23 mouse cellular contexts compared by ENCODE assay signal in genomic region chr9:103725497-103725896, GRCm38 (mm10). TPM values are rescaled to one million over a fixed set of nuclear protein-coding genes. Genes with fewer than 3 reads are reported as not detected.
A peak's percentile ranks its signal among the peaks of the same experiment; 100 is the strongest.
DNase-seq lines count a peak whose midpoint lies in the region; ATAC-seq and TF ChIP-seq lines count a peak whose summit lies in the region.
"Had no signal": no experiment of that assay in that cellular context is flagged by ENCODE, and none has a peak within 500 bp of the region (broad histone marks: within the 10 kb centered on the region; RNA-seq: fewer than 3 reads in every experiment).

No protein-coding gene starts in this region.

- H3K4me2 ChIP-seq in forebrain, postnatal 0 days (ENCODE audit: low read depth): no peak overlapping the region
- H3K4me2 ChIP-seq in forebrain, embryonic 13.5 days: no peak overlapping the region
- H3K4me2 ChIP-seq in myocyte (ENCODE audit: low read depth): peak overlapping the region; percentile 48
- H3K4me2 ChIP-seq in kidney, embryonic 14.5 days (replicated peaks; ENCODE audit: low read depth, low read length): no peak overlapping the region
- H3K4me2 ChIP-seq: embryonic facial prominence, embryonic 15.5 days; forebrain, embryonic 15.5 days; heart, embryonic 12.5 days had no signal

- no peaks in the 10 kb centered on the region for H3K36me3 ChIP-seq in forebrain, postnatal 0 days (ENCODE audit: insufficient read depth)
- peaks cover 18% of the 10 kb centered on the region for H3K36me3 ChIP-seq in forebrain, embryonic 13.5 days (ENCODE audit: poor library complexity, severe bottlenecking)
- no peaks in the 10 kb centered on the region for H3K36me3 ChIP-seq in myocyte (ENCODE audit: control insufficient read depth, insufficient read depth)
- no peaks in the 10 kb centered on the region for H3K36me3 ChIP-seq in kidney, embryonic 14.5 days (ENCODE audit: control insufficient read depth, insufficient read depth, low read length)
- H3K36me3 ChIP-seq: embryonic facial prominence, embryonic 15.5 days had no signal

- no peaks in the 10 kb centered on the region for H3K27me3 ChIP-seq in forebrain, postnatal 0 days (ENCODE audit: insufficient read depth, low read length)
- H3K27me3 ChIP-seq in forebrain, embryonic 13.5 days: no peaks in the 10 kb centered on the region
- H3K27me3 ChIP-seq in myocyte (ENCODE audit: control insufficient read depth, insufficient read depth, insufficient read length): no peaks in the 10 kb centered on the region
- H3K27me3 ChIP-seq in kidney, embryonic 14.5 days (ENCODE audit: control insufficient read depth, insufficient read depth, low read length): no peaks in the 10 kb centered on the region
- H3K27me3 ChIP-seq: embryonic facial prominence, embryonic 15.5 days; forebrain, embryonic 15.5 days; heart, embryonic 12.5 days had no signal

- ATAC-seq in forebrain, postnatal 0 days: no peak
- no peak for ATAC-seq in forebrain, embryonic 13.5 days
- no peak for ATAC-seq in kidney, embryonic 14.5 days (ENCODE audit: low FRiP score, low TSS enrichment)
- ATAC-seq: activated CD4-positive, CD25-positive, alpha-beta regulatory T cell, adult 4 months; forebrain, embryonic 15.5 days; hindbrain, embryonic 16.5 days; Patski had no signal

- H3K4me1 ChIP-seq in forebrain, postnatal 0 days (ENCODE audit: insufficient read depth): no peaks in the 10 kb centered on the region
- peaks cover 6% of the 10 kb centered on the region; the same call in 1 of the 2 replicates for H3K4me1 ChIP-seq in forebrain, embryonic 13.5 days
- H3K4me1 ChIP-seq in kidney, embryonic 14.5 days (ENCODE audit: control insufficient read depth, insufficient read depth, low read length): no peaks in the 10 kb centered on the region
- H3K4me1 ChIP-seq: embryonic facial prominence, embryonic 15.5 days; forebrain, embryonic 10.5 days had no signal

- no peaks in the 10 kb centered on the region for H3K79me2 ChIP-seq in myocyte (ENCODE audit: control insufficient read depth, insufficient read depth)

- no peak overlapping the region for H3K9ac ChIP-seq in forebrain, postnatal 0 days
- no peak overlapping the region for H3K9ac ChIP-seq in forebrain, embryonic 13.5 days
- H3K9ac ChIP-seq in kidney, embryonic 14.5 days (ENCODE audit: low read depth, low read length): no peak overlapping the region
- H3K9ac ChIP-seq: embryonic facial prominence, embryonic 15.5 days; forebrain, embryonic 15.5 days; heart, embryonic 12.5 days had no signal

- H3K4me3 ChIP-seq in forebrain, postnatal 0 days (ENCODE audit: low read depth, low read length): no peak overlapping the region
- no peak overlapping the region for H3K4me3 ChIP-seq in forebrain, embryonic 13.5 days
- no peak overlapping the region for H3K4me3 ChIP-seq in layer of hippocampus, adult 2 months
- no peak overlapping the region for H3K4me3 ChIP-seq in myocyte
- H3K4me3 ChIP-seq in kidney, embryonic 14.5 days (ENCODE audit: low read length): no peak overlapping the region
- H3K4me3 ChIP-seq: embryonic facial prominence, embryonic 15.5 days; erythroblast, embryonic 14.5 days; forebrain, embryonic 10.5 days; forebrain, embryonic 15.5 days; heart, embryonic 12.5 days had no signal

- 84% methylated on average over 7 of the region's 7 CpGs for WGBS in forebrain, postnatal 0 days
- 91% methylated on average over 7 of the region's 7 CpGs for WGBS in forebrain, embryonic 13.5 days
- 80% methylated on average over 7 of the region's 7 CpGs for WGBS in kidney, embryonic 14.5 days

- TF ChIP-seq POLR2A in myocyte (IDR thresholded peaks at IDR 0.05; ENCODE audit: insufficient read length, low read depth): no peak

- 0 out of 2 replicates have a peak, but pooled peaks have one; percentile 7 for TF ChIP-seq CTCF in forebrain, postnatal 0 days (IDR thresholded peaks at IDR 0.05; ENCODE audit: low read depth)
- TF ChIP-seq CTCF in layer of hippocampus, adult 2 months (conservative IDR thresholded peaks at IDR 0.05): peak; percentile 37

- H3K27ac ChIP-seq in forebrain, postnatal 0 days (ENCODE audit: low read depth, low read length): no peak overlapping the region
- H3K27ac ChIP-seq in forebrain, embryonic 13.5 days: no peak overlapping the region
- H3K27ac ChIP-seq in layer of hippocampus, adult 2 months: peak overlapping the region; percentile 67
- no peak overlapping the region for H3K27ac ChIP-seq in kidney, embryonic 14.5 days (ENCODE audit: low read depth, low read length)
- H3K27ac ChIP-seq: embryonic facial prominence, embryonic 15.5 days; forebrain, embryonic 10.5 days had no signal

- H3ac ChIP-seq in myocyte (ENCODE audit: control insufficient read depth, insufficient read length): no peak overlapping the region

- H3K9me3 ChIP-seq in forebrain, postnatal 0 days (ENCODE audit: low read length): no peaks in the 10 kb centered on the region
- no peaks in the 10 kb centered on the region for H3K9me3 ChIP-seq in forebrain, embryonic 13.5 days (replicated peaks)
- no peaks in the 10 kb centered on the region for H3K9me3 ChIP-seq in kidney, embryonic 14.5 days (ENCODE audit: control insufficient read depth, low read length)
- H3K9me3 ChIP-seq: embryonic facial prominence, embryonic 15.5 days; forebrain, embryonic 10.5 days; forebrain, embryonic 15.5 days; heart, embryonic 12.5 days had no signal

- DNase-seq in forebrain, postnatal 0 days: no peak
- DNase-seq in layer of hippocampus, adult 2 months (ENCODE audit: low spot score in 2 of 2): no peak
- no peak for DNase-seq in layer of hippocampus, adult 18-20 months (ENCODE audit: low spot score in 2 of 2)
- DNase-seq in brain, adult 2 months (ENCODE audit: low read depth, low spot score): peak; percentile 35
- no peak for DNase-seq in adrenal gland, postnatal 14 days
- DNase-seq: adrenal gland, postnatal 25 days; embryo, embryonic 11 days; gastrocnemius, postnatal 25 days; heart, adult 11 months; heart, postnatal 36 days had no signal

TF ChIP-seq in myocyte, 11 proteins besides CTCF, POLR2A, EP300 and RAD21:
- no peak for TF ChIP-seq TCF12 (IDR thresholded peaks at IDR 0.05; ENCODE audit: insufficient read depth, poor library complexity, severe bottlenecking)
- no peak for TF ChIP-seq E2F4 (IDR thresholded peaks at IDR 0.05; ENCODE audit: insufficient read depth)
- TF ChIP-seq TCF3 (IDR thresholded peaks at IDR 0.05; ENCODE audit: insufficient read length, low read depth): no peak
- TF ChIP-seq MAX (IDR thresholded peaks at IDR 0.05; ENCODE audit: low read depth): no peak
- TF ChIP-seq USF1 (IDR thresholded peaks at IDR 0.05; ENCODE audit: low read depth): no peak
- no peak for TF ChIP-seq POLR2AphosphoS2 (IDR thresholded peaks at IDR 0.05; ENCODE audit: insufficient read length, low read depth)
- TF ChIP-seq SRF (IDR thresholded peaks at IDR 0.05; ENCODE audit: control insufficient read depth, insufficient read length, low read depth): no peak
- TF ChIP-seq REST (IDR thresholded peaks at IDR 0.05; ENCODE audit: insufficient read depth, insufficient read length): no peak
- no peak for TF ChIP-seq CEBPB (IDR thresholded peaks at IDR 0.05; ENCODE audit: insufficient read depth, poor library complexity, severe bottlenecking)
- no peak for TF ChIP-seq MYOD1 (IDR thresholded peaks at IDR 0.05; ENCODE audit: control insufficient read depth in 1 of 3, insufficient read length in 2 of 3, low read depth in 2 of 3)
- no peak for TF ChIP-seq MYOG (IDR thresholded peaks at IDR 0.05; ENCODE audit: control insufficient read depth in 1 of 3, insufficient read depth in 1 of 3, insufficient read length in 2 of 3, low read depth in 2 of 3)

RNA-seq across cellular contexts. Expression of gene Tmem108, which starts 36.1 kb away (rescaled TPM):
- 31.5 and 33.2 TPM in 2 replicates for total RNA-seq in forebrain, postnatal 0 days (2014; rRNA removed)
- 42.7 and 52.7 TPM in 2 replicates for polyA plus RNA-seq in forebrain, postnatal 0 days (2015; fragmentation: Nextera tagmentation; extraction: Ambion mirVana)
- 41.4 and 41.5 TPM in 2 replicates for polyA plus RNA-seq in forebrain, embryonic 13.5 days (2015; fragmentation: Nextera tagmentation; extraction: Ambion mirVana)
- 10 to 100 TPM; 40.7 to 46.1 TPM for total RNA-seq in layer of hippocampus, adult 2 months (2021)
- 10 to 100 TPM; 32.1 to 35.4 TPM for total RNA-seq in layer of hippocampus, adult 18-20 months (2021)
- not detected for polyA plus RNA-seq in myocyte (2012; fragmentation: generic; extraction: Trizol)
- 4.6 and 5.3 TPM in 2 replicates for total RNA-seq in adrenal gland, postnatal 14 days (2021)
- 6.7 and 10.8 TPM in 2 replicates for polyA plus RNA-seq in kidney, embryonic 14.5 days (2014; fragmentation: Nextera tagmentation; extraction: Ambion mirVana)
- total RNA-seq: common myeloid progenitor, adult 5-6 weeks; gastrocnemius, postnatal 25 days; MEL had no signal
- polyA plus RNA-seq: erythroblast, embryonic 14.5 days; Patski had no signal
